Mouse (Mus musculus) erythroid progenitor cell, adult 5-6 weeks (primary cell): ENCODE data around the gene E030018B13Rik. TPM values are rescaled to one million over a fixed set of nuclear protein-coding genes. Genes with fewer than 3 reads are reported as not detected.

Experiments used
- ATAC-seq: replicated peaks from 2 replicates; pipeline ENCODE4 v1.8.0; 2016; ENCODE audit warnings: moderate number of reproducible peaks, mild to moderate bottlenecking, moderate TSS enrichment, inconsistent platforms; ENCODE audit not compliant: poor library complexity, low FRiP score, severe bottlenecking
- total RNA-seq, 2 experiments: library from RNA; stranded (forward) in 1 of 2; stranded (reverse) in 1 of 2; fragments of 150-400 nt in 1 of 2; fragments of 186-747, 209-891 nt in 1 of 2; gene quantifications; 2 replicates each; pipeline versions ENCODE4 v1.2.3 to v1.2.4; 2015 to 2017; ENCODE audit warnings: low replicate concordance in 2 of 2

The E030018B13Rik gene
- total RNA-seq (2015; ENCODE audit: low replicate concordance) (not detected in 2 replicates), total RNA-seq (2017; ENCODE audit: low replicate concordance) (not detected in 2 replicates)

GRCm38 (mm10) chr7:63916268-63916907 is at the start of gene E030018B13Rik:
TSS of gene E030018B13Rik (plus strand) at chr7:63916857.
- ATAC-seq: no peak

GRCm38 (mm10) chr7:63868356-63868918 is 48.2 kb upstream of the E030018B13Rik start:
- ATAC-seq: no peak

DNA sequence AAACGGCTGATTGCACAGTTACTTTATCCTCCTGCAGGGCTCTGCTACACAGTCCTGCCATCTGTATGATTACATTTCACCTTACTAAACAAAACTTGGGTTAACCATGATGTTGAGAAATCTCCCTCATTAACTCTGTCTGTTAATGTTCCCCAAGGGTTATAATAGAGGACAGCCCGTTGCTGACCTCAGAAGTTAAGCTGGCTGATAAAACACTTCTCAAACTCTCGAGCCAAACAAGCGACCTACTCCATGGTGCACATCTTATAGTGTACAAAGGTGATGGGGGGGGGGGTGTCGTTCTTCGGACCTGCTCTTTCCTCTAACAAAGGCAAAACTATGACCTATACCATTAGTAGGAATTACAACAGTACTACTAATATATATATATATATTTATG is 45.0 kb upstream of the E030018B13Rik start:
- ATAC-seq: no peak

DNA sequence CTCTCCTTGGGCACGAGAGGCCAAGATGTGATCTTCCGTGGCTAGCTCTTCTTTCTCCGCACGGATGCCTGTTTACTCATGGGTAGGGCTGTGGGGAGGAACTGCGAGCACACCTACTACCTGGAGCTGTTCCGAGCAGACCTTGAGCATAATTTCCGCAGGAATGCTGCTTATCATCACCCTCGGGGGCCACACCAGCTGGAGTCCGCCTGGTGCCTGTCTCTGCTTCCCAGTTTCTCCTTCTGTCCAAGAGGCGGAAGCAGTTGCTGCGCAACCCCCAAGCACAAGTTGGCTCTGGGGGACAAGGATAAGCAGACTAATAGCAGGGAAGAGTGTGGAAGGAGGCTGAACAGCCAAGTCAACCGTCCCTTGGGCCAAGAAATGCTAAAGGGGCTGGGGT is 42.8 kb upstream of the E030018B13Rik start:
- no peak for ATAC-seq

DNA sequence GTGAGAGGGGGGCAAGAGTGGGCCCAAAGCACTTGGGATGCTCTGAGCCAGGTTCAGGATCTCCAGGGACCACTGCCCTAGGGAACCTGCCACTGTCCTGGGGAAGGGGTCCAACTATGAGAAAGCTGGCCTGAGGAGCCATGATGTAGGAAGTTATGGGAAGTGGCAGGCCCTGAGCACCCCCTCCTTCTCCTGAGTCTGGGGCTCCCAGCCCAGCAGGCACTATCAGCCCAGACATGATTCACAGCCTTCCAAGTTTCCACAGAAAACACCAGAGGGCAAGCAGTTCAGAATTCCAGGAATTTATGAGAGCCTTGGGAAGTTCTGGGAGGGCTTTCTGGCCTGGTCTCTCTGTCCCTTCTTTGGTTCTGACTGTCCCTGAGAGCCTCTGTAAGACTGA is 41.0 kb upstream of the E030018B13Rik start:
- no peak for ATAC-seq

DNA sequence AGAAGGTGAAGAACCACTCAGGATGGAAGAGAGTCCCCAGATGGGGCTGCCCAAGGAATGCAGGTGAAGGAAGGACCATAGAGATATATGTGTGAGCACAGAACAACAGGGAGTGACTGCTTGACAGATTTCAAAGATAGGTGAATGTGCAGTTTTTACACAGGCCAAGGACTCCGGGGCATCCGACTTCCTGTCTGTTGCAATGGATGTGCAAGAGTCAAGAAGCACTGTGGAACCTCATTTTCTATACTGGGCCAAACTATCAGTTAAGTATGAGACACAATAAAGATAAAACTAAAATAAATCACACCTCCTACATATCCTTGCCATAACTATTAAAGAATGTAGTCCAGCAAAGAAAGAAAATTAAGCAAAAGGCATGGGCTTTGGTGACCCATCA is 40.0 kb upstream of the E030018B13Rik start:
- no peak for ATAC-seq

DNA sequence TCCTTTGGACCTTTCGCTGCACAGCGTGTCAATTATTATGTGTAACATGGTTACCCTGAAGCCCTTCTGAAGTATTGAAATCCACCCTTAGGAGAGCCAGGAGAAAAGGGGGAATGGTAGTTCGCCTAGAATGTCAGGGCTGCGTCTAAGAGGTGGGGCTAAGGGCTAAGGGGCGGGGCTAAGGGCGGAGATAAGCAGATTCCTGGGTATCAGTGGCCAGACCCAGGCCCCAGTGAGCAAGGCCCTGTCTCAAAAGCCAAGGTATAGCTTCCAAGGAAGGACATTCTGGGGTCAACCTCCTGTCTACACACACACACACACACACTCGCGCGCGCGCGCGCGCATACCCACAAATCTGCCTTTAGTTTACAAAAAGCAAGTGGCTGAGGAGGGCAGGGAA is 39.0 kb upstream of the E030018B13Rik start:
- ATAC-seq: no peak

DNA sequence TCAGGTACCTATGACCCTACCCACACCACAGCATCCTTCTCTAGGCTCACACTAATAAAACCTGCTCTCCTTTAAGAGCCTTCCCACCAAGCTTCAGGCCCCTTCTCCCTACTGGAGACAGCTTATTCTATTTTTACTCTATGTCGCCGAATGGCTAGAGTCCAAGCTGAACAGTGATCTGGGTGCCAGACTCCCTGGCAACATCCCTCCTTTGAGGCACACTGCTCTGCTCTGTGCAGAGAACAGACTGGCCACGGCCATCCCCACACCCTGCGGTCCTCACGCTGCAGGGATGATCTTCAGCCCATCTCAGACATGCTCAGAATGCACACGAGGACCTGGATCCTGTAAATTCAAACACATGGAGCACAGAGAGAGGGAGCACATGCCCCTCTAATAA is 37.1 kb upstream of the E030018B13Rik start:
- ATAC-seq: no peak

GRCm38 (mm10) chr7:63882739-63883138 is 33.9 kb upstream of the E030018B13Rik start:
- ATAC-seq: no peak

- no peak for ATAC-seq
Measured at GRCm38 (mm10) chr7:63885025-63885424, 31.6 kb upstream of the E030018B13Rik start.

GRCm38 (mm10) chr7:63887034-63887551 is 29.6 kb upstream of the E030018B13Rik start:
- ATAC-seq: no peak

GRCm38 (mm10) chr7:63887602-63888123 is 29.0 kb upstream of the E030018B13Rik start:
- no peak for ATAC-seq

GRCm38 (mm10) chr7:63888674-63889073 is 28.0 kb upstream of the E030018B13Rik start:
- ATAC-seq: no peak

- ATAC-seq: no peak
Measured at GRCm38 (mm10) chr7:63889116-63889975, 27.3 kb upstream of the E030018B13Rik start.

GRCm38 (mm10) chr7:63891488-63892075 is 25.1 kb upstream of the E030018B13Rik start:
- ATAC-seq: no peak

- no peak for ATAC-seq
Measured at GRCm38 (mm10) chr7:63893201-63893600, 23.5 kb upstream of the E030018B13Rik start.

DNA sequence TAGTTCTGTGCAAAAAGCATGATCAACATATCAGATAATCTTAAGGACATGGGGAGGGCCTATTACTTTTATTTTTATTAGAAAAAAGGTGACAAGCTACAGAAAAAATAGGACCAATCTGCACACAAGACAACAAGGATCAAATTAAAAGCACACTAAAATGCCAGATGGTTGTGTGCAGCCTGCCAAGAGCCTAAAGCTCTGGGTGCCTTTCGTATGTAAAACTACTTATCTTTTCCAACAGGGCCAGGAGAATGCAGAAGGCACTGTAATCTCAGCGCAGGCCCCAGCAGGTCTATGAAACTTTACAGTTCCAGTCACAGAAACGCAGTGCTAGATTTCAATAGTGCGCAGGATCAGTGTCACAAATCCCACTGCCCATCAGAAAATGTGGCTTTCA is 22.9 kb upstream of the E030018B13Rik start:
- ATAC-seq: no peak

GRCm38 (mm10) chr7:63894662-63895061 is 22.0 kb upstream of the E030018B13Rik start:
- ATAC-seq: no peak

- ATAC-seq: no peak
Measured at GRCm38 (mm10) chr7:63895223-63895622, 21.4 kb upstream of the E030018B13Rik start.
